Comparison of ENCODE assay signal across 14 mouse cellular contexts in the genomic region with DNA sequence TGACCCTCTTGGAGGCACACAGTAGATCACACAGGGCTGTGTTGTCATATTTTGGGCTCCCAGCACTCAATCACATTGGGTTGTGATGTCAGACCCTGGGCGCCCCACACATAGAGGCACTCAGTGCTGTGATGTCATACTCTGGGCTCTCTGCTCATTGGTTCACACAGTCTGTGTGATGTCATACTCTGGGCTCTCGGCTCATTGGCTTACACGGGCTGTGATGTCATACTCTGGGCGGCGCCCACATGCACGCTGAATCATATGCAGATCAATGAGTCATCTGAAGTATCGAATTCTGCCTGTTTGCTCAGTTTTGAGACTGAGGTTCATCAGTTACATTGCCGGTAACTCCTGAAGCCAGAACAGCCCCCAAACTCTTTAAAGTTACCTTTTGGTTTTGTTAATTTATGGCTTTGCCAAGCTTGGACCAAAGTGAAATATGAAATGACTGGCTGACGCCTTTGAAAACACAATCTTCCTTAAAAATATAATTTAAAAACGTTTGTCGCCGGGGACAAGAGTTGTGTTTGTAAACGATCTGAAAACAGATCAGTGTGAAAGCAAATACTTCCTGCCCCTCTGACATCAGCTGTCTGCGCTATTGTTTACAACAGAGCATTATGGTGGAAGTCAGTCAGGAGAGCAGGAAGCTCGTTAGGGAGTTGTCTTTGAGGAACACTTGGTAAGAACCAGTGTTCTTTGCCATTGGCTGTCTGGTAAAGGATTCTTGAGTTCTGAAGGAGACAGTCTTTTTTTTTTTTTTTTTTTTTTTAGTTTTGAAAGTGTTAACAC. TPM values are rescaled to one million over a fixed set of nuclear protein-coding genes. Genes with fewer than 3 reads are reported as not detected.
DNase-seq lines count a peak whose midpoint lies in the region; ATAC-seq and TF ChIP-seq lines count a peak whose summit lies in the region.
"Had no signal": no experiment of that assay in that cellular context is flagged by ENCODE, and none has a peak within 500 bp of the region (broad histone marks: within the 10 kb centered on the region; RNA-seq: fewer than 3 reads in every experiment).

No protein-coding gene starts in this region.

- H3K27me3 ChIP-seq in liver, embryonic 16.5 days (ENCODE audit: control insufficient read depth, insufficient read depth, low read depth, low read length) = no peaks in the 10 kb centered on the region
- H3K27me3 ChIP-seq in liver, embryonic 11.5 days (replicated peaks; ENCODE audit: control insufficient read depth, insufficient read depth, low read length) = no peaks in the 10 kb centered on the region
- H3K27me3 ChIP-seq: heart, embryonic 13.5 days; neural tube, embryonic 12.5 days had no signal

- H3K4me2 ChIP-seq in liver, embryonic 16.5 days (ENCODE audit: low read depth, low read length) = no peak overlapping the region
- no peak overlapping the region for H3K4me2 ChIP-seq in liver, embryonic 11.5 days
- H3K4me2 ChIP-seq: heart, embryonic 13.5 days; neural tube, embryonic 12.5 days had no signal

- TF ChIP-seq CTCF in gastrocnemius, adult 2 months (IDR thresholded peaks at IDR 0.05) = no peak

- ATAC-seq in liver, embryonic 16.5 days (ENCODE audit: low read depth) = 0 out of 2 replicates have a peak, but pooled peaks have one; percentile 37
- no peak; the same call in 1 of the 2 replicates for ATAC-seq in liver, embryonic 11.5 days (replicated peaks; ENCODE audit: low FRiP score)

- DNase-seq in gastrocnemius, adult 2 months = no peak
- DNase-seq in gastrocnemius, adult 18-20 months (ENCODE audit: low spot score) = no peak
- no peak for DNase-seq in liver, embryonic 11.5 days (ENCODE audit: low spot score)
- peak; percentile 76 for DNase-seq in R1 (ENCODE audit: low read depth, low spot score)
- peak; percentile 46 for DNase-seq in lung, postnatal 36 days
- DNase-seq in frontal cortex, adult 2 months (ENCODE audit: extremely low spot score in 1 of 2, low spot score in 1 of 2) = no peak
- DNase-seq in adrenal gland, adult 2 months = no peak
- DNase-seq: cerebellum, adult 8-10 months; kidney, postnatal 14 days had no signal

- H3K36me3 ChIP-seq in liver, embryonic 16.5 days (ENCODE audit: control insufficient read depth, insufficient read depth) = no peaks in the 10 kb centered on the region
- no peaks in the 10 kb centered on the region for H3K36me3 ChIP-seq in liver, embryonic 11.5 days (ENCODE audit: control insufficient read depth, insufficient read depth, low read length)
- H3K36me3 ChIP-seq: heart, embryonic 13.5 days; midbrain, embryonic 10.5 days; neural tube, embryonic 12.5 days had no signal

- peak overlapping the region; percentile 60 for H3K4me3 ChIP-seq in gastrocnemius, adult 2 months
- H3K4me3 ChIP-seq in liver, embryonic 16.5 days (ENCODE audit: low read depth, low read length) = no peak overlapping the region
- H3K4me3 ChIP-seq in liver, embryonic 11.5 days (ENCODE audit: low read depth, low read length) = no peak overlapping the region
- H3K4me3 ChIP-seq: erythroblast, embryonic 14.5 days; heart, embryonic 13.5 days; midbrain, embryonic 10.5 days; neural tube, embryonic 12.5 days had no signal

- no peak overlapping the region for H3K9ac ChIP-seq in liver, embryonic 16.5 days (ENCODE audit: low read depth, low read length)
- no peak overlapping the region for H3K9ac ChIP-seq in liver, embryonic 11.5 days (ENCODE audit: low read depth, low read length)
- H3K9ac ChIP-seq: heart, embryonic 13.5 days; neural tube, embryonic 12.5 days had no signal

- H3K27ac ChIP-seq in gastrocnemius, adult 2 months = peak overlapping the region; percentile 54
- H3K27ac ChIP-seq in liver, embryonic 16.5 days (ENCODE audit: low read length) = no peak overlapping the region
- no peak overlapping the region for H3K27ac ChIP-seq in liver, embryonic 11.5 days (ENCODE audit: low read depth, low read length)
- H3K27ac ChIP-seq: heart, embryonic 13.5 days; midbrain, embryonic 10.5 days; neural tube, embryonic 12.5 days had no signal

- H3K4me1 ChIP-seq in liver, embryonic 16.5 days (ENCODE audit: control insufficient read depth, low read depth, low read length) = no peaks in the 10 kb centered on the region
- no peaks in the 10 kb centered on the region for H3K4me1 ChIP-seq in liver, embryonic 11.5 days (replicated peaks; ENCODE audit: control insufficient read depth, insufficient read depth, low read length)
- H3K4me1 ChIP-seq: heart, embryonic 13.5 days; neural tube, embryonic 12.5 days had no signal

- intact Hi-C loops in gastrocnemius, adult 2 months (cut with DNase I) = no loop called here

- WGBS in liver, embryonic 16.5 days (ENCODE audit: insufficient replicate concordance) = 64% methylated on average over 15 of the region's 15 CpGs
- 76% methylated on average over 15 of the region's 15 CpGs for WGBS in liver, embryonic 11.5 days

- no peaks in the 10 kb centered on the region for H3K9me3 ChIP-seq in liver, embryonic 16.5 days (replicated peaks; ENCODE audit: control insufficient read depth, low read length)
- no peaks in the 10 kb centered on the region for H3K9me3 ChIP-seq in liver, embryonic 11.5 days (ENCODE audit: control insufficient read depth, low read length)
- H3K9me3 ChIP-seq: heart, embryonic 13.5 days; midbrain, embryonic 10.5 days; neural tube, embryonic 12.5 days had no signal

RNA-seq across cellular contexts. Expression of a gene that starts 15.0 kb away (rescaled TPM):
- total RNA-seq in gastrocnemius, adult 2 months (2021) = 1 to 10 TPM in 1 of 2 experiments, under 1 TPM in 1; 0.64 to 1.5 TPM
- 1 to 10 TPM in 1 of 2 experiments, under 1 TPM in 1; 0.89 to 1.0 TPM for total RNA-seq in gastrocnemius, adult 18-20 months (2021)
- polyA plus RNA-seq in liver, embryonic 16.5 days (2015; fragmentation: Nextera tagmentation; extraction: Ambion mirVana) = 16.7 TPM in 2 replicates
- polyA plus RNA-seq in liver, embryonic 11.5 days (2014; fragmentation: Nextera tagmentation; extraction: Ambion mirVana) = 54.8 and 65.0 TPM in 2 replicates
- 24.6 and 26.9 TPM in 2 replicates for polyA plus RNA-seq in frontal cortex, adult 2 months (2012; rRNA removed)
- 1 to 10 TPM; 2.2 to 3.8 TPM for total RNA-seq in adrenal gland, adult 2 months (2021)
- 2.4 and 3.0 TPM in 2 replicates for polyA plus RNA-seq in adrenal gland, adult 2 months (2012; rRNA removed)

Comparison
In these comparisons a context has a peak if more than half of its experiments do, and no peak if none do; other contexts are left out.
1. DNase-seq: peak in R1 (single experiment) and lung, postnatal 36 days (single experiment); none in gastrocnemius, adult 2 months (single experiment), gastrocnemius, adult 18-20 months (single experiment), liver, embryonic 11.5 days (single experiment), frontal cortex, adult 2 months (0 of 2) and adrenal gland, adult 2 months (single experiment).